Mouse (Mus musculus) lung, adult 2 months (tissue): ENCODE data around the gene Olfr705.
"Not testable (repeated sequence)": the region's sequence is repeated elsewhere in the genome, so short reads cannot be mapped to it uniquely, and the experiment has no call there.

ENCODE experiments used
- CTCF ChIP-seq: fragments of 200-500 bp; IDR thresholded peaks from 2 replicates; pipeline ENCODE4 v1.5.1; 2011; ENCODE audit warnings: mild to moderate bottlenecking, low read length, control low read depth; ENCODE audit not compliant: insufficient read depth
- POLR2A ChIP-seq: fragments of 200-500 bp; IDR thresholded peaks from 2 replicates; pipeline ENCODE4 v1.6.1; 2011; ENCODE audit warnings: low read depth, mild to moderate bottlenecking, control low read depth, low read length, borderline replicate concordance; ENCODE audit errors: extremely low read depth

DNA sequence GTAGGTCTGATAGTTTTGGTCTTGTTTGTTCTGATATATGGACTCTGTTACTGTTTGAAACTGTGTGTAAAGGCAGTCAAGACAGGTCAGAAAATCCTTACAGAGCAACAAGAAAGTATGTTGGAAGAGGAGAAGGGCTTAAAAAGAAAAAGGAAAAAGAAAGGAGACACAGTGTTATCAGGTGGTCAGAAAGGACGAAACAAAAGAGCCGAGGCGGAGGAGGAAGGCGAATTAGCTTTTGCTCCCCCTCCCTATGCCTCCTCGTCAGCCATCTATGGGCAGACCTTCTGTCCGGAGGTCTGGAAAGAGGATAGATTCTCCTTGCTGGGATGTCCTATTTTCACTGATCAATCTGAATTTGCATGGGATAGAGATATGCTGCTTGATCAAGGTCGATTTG, 44.3 kb upstream of the Olfr705 start:
- TF ChIP-seq POLR2A, CTCF: not testable (repeated sequence)
